Mouse (Mus musculus) heart, adult 2 months (tissue): ENCODE data around the gene Gm28042.

Experiments used
- CTCF ChIP-seq: fragments of 200-600 bp; IDR thresholded peaks from 2 replicates; pipeline ENCODE4 v1.8.1; 2022; ENCODE audit warnings: antibody characterized with exemption, mild to moderate bottlenecking, moderate library complexity
- EP300 ChIP-seq: fragments of 200-500 bp; IDR thresholded peaks from 2 replicates; pipeline ENCODE4 v1.6.1; 2011; ENCODE audit warnings: low read depth, low read length, control low read depth; ENCODE audit not compliant: insufficient read depth
- POLR2A ChIP-seq: fragments of 200-500 bp; IDR thresholded peaks from 2 replicates; pipeline ENCODE4 v1.6.1; 2011; ENCODE audit warnings: mild to moderate bottlenecking, low read depth, low read length, control low read depth; ENCODE audit not compliant: insufficient read depth

DNA sequence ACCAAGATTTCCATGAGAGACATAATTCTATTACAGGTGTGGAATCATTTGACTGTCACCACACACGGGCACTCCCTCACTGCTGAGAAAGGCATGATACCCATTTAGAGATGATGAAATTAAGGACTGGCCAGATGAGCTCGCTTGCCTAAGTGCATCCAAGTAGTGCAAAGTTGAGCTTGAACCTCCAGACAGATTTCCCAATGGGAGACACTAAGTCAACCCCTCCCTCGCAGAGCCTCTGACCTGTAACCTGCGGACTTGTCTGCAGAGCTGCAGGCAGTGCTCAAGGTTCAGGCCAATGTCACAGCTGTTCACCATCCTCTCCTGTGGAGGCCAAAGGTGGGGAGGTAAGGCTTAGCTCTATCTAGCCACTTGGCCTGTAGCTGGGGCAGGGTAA, 31.5 kb downstream of the Gm28042 start:
- TF ChIP-seq EP300 (no peak), POLR2A (no peak), CTCF (no peak)
